Mouse (Mus musculus): ENCODE results near the gene Arhgap24. TPM values are rescaled to one million over a fixed set of nuclear protein-coding genes. Genes with fewer than 3 reads are reported as not detected.

Arhgap24 gene
- total and polyA plus RNA-seq, 3 experiments: 34.7 to 51.6 (median 47.9) TPM

GRCm38 (mm10) chr5:102698396-102698795 is 217.2 kb downstream of the Arhgap24 start:
- Histone ChIP-seq H3K36me3 (replicated peaks in 1 of 2; ENCODE audit: control insufficient read depth in 1 of 2, insufficient read depth in 1 of 2, low read length in 1 of 2) (peaks cover 5 to 40% of the 10 kb centered on the region in 2 experiments), H3K9ac (ENCODE audit: insufficient read depth, low read depth) (no peak overlapping the region), H3K79me2 (replicated peaks; ENCODE audit: control insufficient read depth, extremely low read depth, insufficient read depth, poor library complexity, severe bottlenecking) (no peaks in the 10 kb centered on the region), H3K4me3 (replicated peaks in 1 of 3; ENCODE audit: low read depth in 2 of 3, low read length in 2 of 3, poor library complexity in 1 of 3) (no peak overlapping the region), H3K4me2 (ENCODE audit: insufficient read depth, low read depth, poor library complexity, severe bottlenecking) (no peak overlapping the region), H3K27ac (ENCODE audit: insufficient read depth, low read depth) (no peak overlapping the region), H3K27me3 (replicated peaks) (no peaks in the 10 kb centered on the region), H3K4me1 (ENCODE audit: control insufficient read depth in 1 of 2, insufficient read depth in 2 of 2) (peaks cover 3 to 59% of the 10 kb centered on the region in 2 experiments; a peak in 3 of 4 replicates), H3K9me3 (replicated peaks; ENCODE audit: low read length) (no peaks in the 10 kb centered on the region)
- in situ Hi-C loops (cut with MboI; ENCODE audit: low pct_ligation_motif_present, low pct_unique_long_range_greater_than_20kb, low sequenced_read_pairs): loop anchor here (25.0 kb wide), 1 partner anchor 486 kb away; no protein-coding TSS in a partner anchor
- peak; percentile 65 for DNase-seq (ENCODE audit: extremely low read depth)
- no peak for TF ChIP-seq PAX5 (IDR thresholded peaks at IDR 0.05; ENCODE audit: low read length)
- no peak for TF ChIP-seq USF1 (IDR thresholded peaks at IDR 0.05; ENCODE audit: low read depth, low read length)
- no peak for TF ChIP-seq USF2 (conservative IDR thresholded peaks at IDR 0.05; ENCODE audit: low read depth, low read length)
- no peak for TF ChIP-seq POLR2A (IDR thresholded peaks at IDR 0.05; ENCODE audit: low read depth, low read length)
- TF ChIP-seq CHD1 (IDR thresholded peaks at IDR 0.05; ENCODE audit: low read depth, low read length): no peak
- TF ChIP-seq HCFC1 (IDR thresholded peaks at IDR 0.05; ENCODE audit: low read depth, low read length): no peak
- no peak for TF ChIP-seq ELF1 (IDR thresholded peaks at IDR 0.05; ENCODE audit: low read depth, low read length)
- TF ChIP-seq RCOR1 (conservative IDR thresholded peaks at IDR 0.05; ENCODE audit: low read depth, low read length): no peak
- TF ChIP-seq MAFK (IDR thresholded peaks at IDR 0.05; ENCODE audit: insufficient replicate concordance, low read length): no peak
- TF ChIP-seq MAX (IDR thresholded peaks at IDR 0.05; ENCODE audit: low read length): no peak
- no peak for TF ChIP-seq MEF2A (IDR thresholded peaks at IDR 0.05; ENCODE audit: borderline replicate concordance, low read depth, low read length)
- no peak for TF ChIP-seq NRF1 (IDR thresholded peaks at IDR 0.05; ENCODE audit: low read depth, low read length)
- TF ChIP-seq IRF4 (IDR thresholded peaks at IDR 0.05; ENCODE audit: low read depth, low read length): no peak
- no peak for TF ChIP-seq CTCF (conservative IDR thresholded peaks at IDR 0.05 in 1 of 2, IDR thresholded peaks at IDR 0.05 in 1 of 2; ENCODE audit: low read depth in 2 of 2, low read length in 2 of 2)
- dilution Hi-C loops (cut with MboI; ENCODE audit: extremely low pct_ligation_motif_present, extremely low pct_unique_long_range_greater_than_20kb, low sequenced_read_pairs): no loop called here

GRCm38 (mm10) chr5:102698891-102699290 is 217.7 kb downstream of the Arhgap24 start:
- H3K36me3 ChIP-seq (replicated peaks in 1 of 2; ENCODE audit: control insufficient read depth in 1 of 2, insufficient read depth in 1 of 2, low read length in 1 of 2): peaks cover 5 to 39% of the 10 kb centered on the region in 2 experiments
- in situ Hi-C loops (cut with MboI; ENCODE audit: low pct_ligation_motif_present, low pct_unique_long_range_greater_than_20kb, low sequenced_read_pairs) (loop anchor here (25.0 kb wide), 1 partner anchor 487 kb away; no protein-coding TSS in a partner anchor), dilution Hi-C loops (cut with MboI; ENCODE audit: extremely low pct_ligation_motif_present, extremely low pct_unique_long_range_greater_than_20kb, low sequenced_read_pairs) (no loop called here)
- no peak for DNase-seq (ENCODE audit: extremely low read depth)
- TF ChIP-seq TCF12 (IDR thresholded peaks at IDR 0.05; ENCODE audit: low read depth, low read length): no peak
- no peak for TF ChIP-seq BHLHE40 (IDR thresholded peaks at IDR 0.05; ENCODE audit: low read depth, low read length)
- TF ChIP-seq SIN3A (IDR thresholded peaks at IDR 0.05; ENCODE audit: low read length): no peak
- TF ChIP-seq MXI1 (IDR thresholded peaks at IDR 0.05; ENCODE audit: low read depth, low read length): no peak
- TF ChIP-seq ZMIZ1 (IDR thresholded peaks at IDR 0.05; ENCODE audit: low read depth, low read length): no peak
- no peak for TF ChIP-seq MYC (IDR thresholded peaks at IDR 0.05; ENCODE audit: low read depth, low read length)
- no peak for TF ChIP-seq MAFK (IDR thresholded peaks at IDR 0.05; ENCODE audit: insufficient replicate concordance, low read length)
- no peak for TF ChIP-seq USF1 (IDR thresholded peaks at IDR 0.05; ENCODE audit: low read depth, low read length)
- TF ChIP-seq TBP (conservative IDR thresholded peaks at IDR 0.05; ENCODE audit: low read depth, low read length): no peak
- no peak for TF ChIP-seq CHD2 (IDR thresholded peaks at IDR 0.05; ENCODE audit: low read length)
- no peak for TF ChIP-seq CTCF (conservative IDR thresholded peaks at IDR 0.05 in 1 of 2, IDR thresholded peaks at IDR 0.05 in 1 of 2; ENCODE audit: low read depth in 2 of 2, low read length in 2 of 2)
- no peak for TF ChIP-seq USF2 (conservative IDR thresholded peaks at IDR 0.05; ENCODE audit: low read depth, low read length)
- no peaks in the 10 kb centered on the region for H3K9me3 ChIP-seq (replicated peaks; ENCODE audit: low read length)
- H3K27ac ChIP-seq (ENCODE audit: insufficient read depth, low read depth): no peak overlapping the region
- no peaks in the 10 kb centered on the region for H3K27me3 ChIP-seq (replicated peaks)
- H3K4me2 ChIP-seq (ENCODE audit: insufficient read depth, low read depth, poor library complexity, severe bottlenecking): no peak overlapping the region
- no peak overlapping the region for H3K9ac ChIP-seq (ENCODE audit: insufficient read depth, low read depth)
- no peak overlapping the region for H3K4me3 ChIP-seq (replicated peaks in 1 of 3; ENCODE audit: low read depth in 2 of 3, low read length in 2 of 3, poor library complexity in 1 of 3)
- H3K4me1 ChIP-seq (ENCODE audit: control insufficient read depth in 1 of 2, insufficient read depth in 2 of 2): peaks cover 3 to 58% of the 10 kb centered on the region in 2 experiments; a peak in 3 of 4 replicates
- no peaks in the 10 kb centered on the region for H3K79me2 ChIP-seq (replicated peaks; ENCODE audit: control insufficient read depth, extremely low read depth, insufficient read depth, poor library complexity, severe bottlenecking)
